Mouse (Mus musculus): ENCODE measurements around the gene Pbrm1.

GRCm38 (mm10) chr14:31141011-31141410, 122.1 kb downstream of the Pbrm1 start:
- no peak for TF ChIP-seq CTCF (IDR thresholded peaks at IDR 0.05)
- TF ChIP-seq POLR2A (IDR thresholded peaks at IDR 0.05; ENCODE audit: insufficient read depth, low read depth, low read length) = no peak

All from heart, adult 2 months (tissue).